Mouse (Mus musculus) lung, postnatal 0 days (tissue): ENCODE results near the gene 6030458C11Rik. TPM values are rescaled to one million over a fixed set of nuclear protein-coding genes. Genes with fewer than 3 reads are reported as not detected.

Source experiments
- ATAC-seq: fragments of 200-750 bp; cut with Nextera tagmentation; 2 replicates; pipeline ENCODE4 v1.8.0; 2017; ENCODE audit warnings: moderate library complexity
- DNase-seq: peaks from one replicate; pipeline ENCODE4 v3.0.0-alpha.2; 2016; ENCODE audit warnings: low spot score
- H3K27ac ChIP-seq: fragments of 300-500 bp; sonication (generic); 2 replicates; pipeline ENCODE4 v1.5.1; 2014; ENCODE audit warnings: antibody characterized with exemption, mild to moderate bottlenecking, low read length, mixed read lengths
- H3K27me3 ChIP-seq: fragments of 300-500 bp; sonication (generic); replicated peaks from 2 replicates; pipeline ENCODE4 v1.6.1; 2014; ENCODE audit warnings: low read length, mixed read lengths; ENCODE audit not compliant: insufficient read depth
- H3K36me3 ChIP-seq: fragments of 300-500 bp; sonication (generic); 2 replicates; pipeline ENCODE4 v1.6.1; 2014; ENCODE audit warnings: low read length, mixed read lengths; ENCODE audit not compliant: insufficient read depth
- H3K4me1 ChIP-seq: fragments of 300-500 bp; sonication (generic); 2 replicates; pipeline ENCODE4 v1.6.1; 2014; ENCODE audit warnings: antibody characterized with exemption, low read depth, low read length, mixed read lengths; ENCODE audit not compliant: insufficient read depth
- H3K4me2 ChIP-seq: fragments of 300-500 bp; sonication (generic); replicated peaks from 2 replicates; pipeline ENCODE4 v1.6.1; 2014; ENCODE audit warnings: low read depth, mild to moderate bottlenecking, low read length, moderate library complexity, mixed read lengths
- H3K4me3 ChIP-seq: fragments of 300-500 bp; sonication (generic); 2 replicates; pipeline ENCODE4 v1.5.1; 2014; ENCODE audit warnings: low read depth, low read length
- H3K9ac ChIP-seq: fragments of 300-500 bp; sonication (generic); replicated peaks from 2 replicates; pipeline ENCODE4 v1.6.1; 2014; ENCODE audit warnings: low read depth, mild to moderate bottlenecking
- H3K9me3 ChIP-seq: fragments of 300-500 bp; sonication (generic); 2 replicates; pipeline ENCODE4 v1.6.1; 2016; ENCODE audit warnings: low read length, mixed read lengths
- CTCF ChIP-seq: IDR thresholded peaks from 2 replicates; pipeline ENCODE4 v1.5.1; 2016; ENCODE audit warnings: antibody characterized with exemption, mild to moderate bottlenecking
- EP300 ChIP-seq: IDR thresholded peaks from 2 replicates; pipeline ENCODE4 v1.6.1; 2016; ENCODE audit warnings: antibody characterized with exemption, mild to moderate bottlenecking, control low read depth
- WGBS: fragments of 180-500 bp; shearing (Covaris S2); extraction: QIAGEN DNeasy Blood & Tissue Kit; methylation state at CpG from one replicate; pipeline ENCODE4 v1.1.7; 2014; 5-methylcytosine and 5-hydroxymethylcytosine counted together
- microRNA-seq: library from miRNA; unstranded; fragments of <30 nt; microRNA quantifications from one replicate; pipeline ENCODE4, GENCODE M21; 2016
- polyA plus RNA-seq: library from polyadenylated mRNA; unstranded; fragments of >200 nt; fragmentation: Nextera tagmentation; extraction: Ambion mirVana; gene quantifications from 2 replicates; pipeline ENCODE4 v1.2.1, GENCODE M21; 2015

The 6030458C11Rik gene
- polyA plus RNA-seq, 1 experiment from 2014 or later, result 17.4 TPM

GRCm38 (mm10) chr15:12770958-12771357 lies 53.5 kb downstream of the 6030458C11Rik start:
- Histone ChIP-seq H3K9me3 (no peaks in the 10 kb centered on the region), H3K27me3 (no peaks in the 10 kb centered on the region), H3K4me2 (no peak overlapping the region), H3K27ac (no peak overlapping the region), H3K4me1 (no peaks in the 10 kb centered on the region), H3K4me3 (no peak overlapping the region), H3K9ac (no peak overlapping the region), H3K36me3 (no peaks in the 10 kb centered on the region)
- TF ChIP-seq CTCF (no peak), EP300 (no peak)
- DNase-seq (no peak), ATAC-seq (no peak)
- WGBS, result 78% methylated on average over 7 of the region's 7 CpGs

- ATAC-seq (no peak), DNase-seq (no peak)
- WGBS, result 37% methylated on average over 4 of the region's 4 CpGs
- Histone ChIP-seq H3K4me1 (no peaks in the 10 kb centered on the region), H3K36me3 (no peaks in the 10 kb centered on the region), H3K27me3 (no peaks in the 10 kb centered on the region), H3K9me3 (no peaks in the 10 kb centered on the region), H3K4me3 (no peak overlapping the region), H3K27ac (no peak overlapping the region), H3K4me2 (no peak overlapping the region), H3K9ac (no peak overlapping the region)
- TF ChIP-seq CTCF (no peak), EP300 (no peak)
Observed at GRCm38 (mm10) chr15:12766848-12767247, 57.6 kb downstream of the 6030458C11Rik start.

GRCm38 (mm10) chr15:12763147-12763546 lies 61.3 kb downstream of the 6030458C11Rik start:
- Histone ChIP-seq H3K36me3 (no peaks in the 10 kb centered on the region), H3K27ac (no peak overlapping the region), H3K4me1 (no peaks in the 10 kb centered on the region), H3K4me2 (no peak overlapping the region), H3K9ac (no peak overlapping the region), H3K27me3 (no peaks in the 10 kb centered on the region), H3K9me3 (no peaks in the 10 kb centered on the region), H3K4me3 (no peak overlapping the region)
- WGBS, result 64% methylated on average over 10 of the region's 10 CpGs
- no peak for ATAC-seq
- TF ChIP-seq EP300 (no peak), CTCF (no peak)
- DNase-seq, result no peak

GRCm38 (mm10) chr15:12762258-12762913 lies 62.1 kb downstream of the 6030458C11Rik start:
- Histone ChIP-seq H3K9ac (no peak overlapping the region), H3K4me2 (no peak overlapping the region), H3K36me3 (no peaks in the 10 kb centered on the region), H3K4me3 (no peak overlapping the region), H3K27ac (no peak overlapping the region), H3K4me1 (no peaks in the 10 kb centered on the region), H3K9me3 (no peaks in the 10 kb centered on the region), H3K27me3 (no peaks in the 10 kb centered on the region)
- TF ChIP-seq CTCF (no peak), EP300 (no peak)
- no peak for DNase-seq
- ATAC-seq, result no peak
- 82% methylated on average over 11 of the region's 11 CpGs for WGBS

GRCm38 (mm10) chr15:12760747-12761146 lies 63.7 kb downstream of the 6030458C11Rik start:
- no peaks in the 10 kb centered on the region for H3K27me3 ChIP-seq
- DNase-seq (no peak), ATAC-seq (no peak)
- H3K4me3 ChIP-seq, result no peak overlapping the region
- WGBS, result 68% methylated on average over 6 of the region's 6 CpGs
- H3K9ac ChIP-seq, result no peak overlapping the region
- no peak overlapping the region for H3K27ac ChIP-seq
- TF ChIP-seq EP300 (no peak), CTCF (no peak)
- H3K9me3 ChIP-seq, result no peaks in the 10 kb centered on the region
- H3K4me2 ChIP-seq, result no peak overlapping the region
- H3K36me3 ChIP-seq, result no peaks in the 10 kb centered on the region
- H3K4me1 ChIP-seq, result no peaks in the 10 kb centered on the region

GRCm38 (mm10) chr15:12758461-12758860 lies 66.0 kb downstream of the 6030458C11Rik start:
- ATAC-seq (no peak), DNase-seq (no peak)
- no peak for TF ChIP-seq EP300
- no peak for TF ChIP-seq CTCF
- 21% methylated on average over 5 of the region's 5 CpGs for WGBS
- H3K36me3 ChIP-seq, result no peaks in the 10 kb centered on the region
- H3K9ac ChIP-seq, result no peak overlapping the region
- H3K27ac ChIP-seq, result no peak overlapping the region
- no peak overlapping the region for H3K4me2 ChIP-seq
- no peak overlapping the region for H3K4me3 ChIP-seq
- H3K27me3 ChIP-seq, result no peaks in the 10 kb centered on the region
- H3K4me1 ChIP-seq, result no peaks in the 10 kb centered on the region
- no peaks in the 10 kb centered on the region for H3K9me3 ChIP-seq

Small RNA genes within 50 kb of the gene (microRNA-seq; reads per million reads assigned to microRNA genes)
- not detected for gene Gm47288

Other genes starting within 250 kb of the 6030458C11Rik start
- 114 and 116 TPM in 2 replicates for gene Pdzd2, start 84.7 kb downstream of the 6030458C11Rik start, polyA plus RNA-seq
- 9.7 and 10.3 TPM in 2 replicates for gene Drosha, start 166 bp upstream of the 6030458C11Rik start, polyA plus RNA-seq